Mouse (Mus musculus) CH12.LX (cell line): ENCODE data around the gene Srp9. TPM values are rescaled to one million over a fixed set of nuclear protein-coding genes. Genes with fewer than 3 reads are reported as not detected.

ENCODE experiments used
- DNase-seq: peaks from one replicate; pipeline ENCODE4 v3.0.0-alpha.2; 2013; ENCODE audit errors: extremely low read depth
- H3K27ac ChIP-seq: 2 replicates; pipeline ENCODE4 v1.5.1; 2012; ENCODE audit warnings: low read depth, mild to moderate bottlenecking, control low read depth, moderate library complexity; ENCODE audit not compliant: insufficient read depth
- H3K27me3 ChIP-seq: replicated peaks from 2 replicates; pipeline ENCODE3; 2012; ENCODE audit warnings: inconsistent platforms
- H3K36me3 ChIP-seq, 2 experiments: replicated peaks in 1 of 2; 2 replicates each; pipeline versions ENCODE3 to v1.6.1; 2012; ENCODE audit warnings: inconsistent platforms in 1 of 2, low read length in 1 of 2, mild to moderate bottlenecking in 1 of 2, mixed read lengths in 1 of 2, moderate library complexity in 1 of 2; ENCODE audit not compliant: control insufficient read depth in 1 of 2, insufficient read depth in 1 of 2
- H3K4me1 ChIP-seq, 2 experiments: 2 replicates each; pipeline ENCODE4 v1.6.1; 2012; ENCODE audit warnings: inconsistent platforms in 1 of 2, moderate library complexity in 1 of 2; ENCODE audit not compliant: insufficient read depth in 2 of 2, control insufficient read depth in 1 of 2
- H3K4me2 ChIP-seq: 2 replicates; pipeline ENCODE4 v1.6.1; 2012; ENCODE audit warnings: low read depth, mild to moderate bottlenecking, control low read depth; ENCODE audit not compliant: poor library complexity, insufficient read depth, severe bottlenecking
- H3K4me3 ChIP-seq, 3 experiments: fragments of 150-350 bp in 1 of 3; sonication (generic) in 1 of 3; replicated peaks in 1 of 3; 2 replicates each; pipeline versions ENCODE3 to v1.5.1; 2011 to 2012; ENCODE audit warnings: low read depth in 2 of 3, low read length in 2 of 3, mild to moderate bottlenecking in 2 of 3, moderate library complexity in 2 of 3, control low read depth in 1 of 3, improper control_type of control experiment in 1 of 3, inconsistent platforms in 1 of 3, mixed read lengths in 1 of 3; ENCODE audit not compliant: poor library complexity in 1 of 3
- H3K79me2 ChIP-seq: replicated peaks from 2 replicates; pipeline ENCODE4 v1.6.1; 2012; ENCODE audit warnings: mild to moderate bottlenecking, moderate library complexity; ENCODE audit not compliant: control insufficient read depth, poor library complexity, insufficient read depth, severe bottlenecking; ENCODE audit errors: extremely low read depth
- H3K9ac ChIP-seq: 2 replicates; pipeline ENCODE4 v1.6.1; 2012; ENCODE audit warnings: low read depth, mild to moderate bottlenecking, control low read depth, moderate library complexity; ENCODE audit not compliant: insufficient read depth
- H3K9me3 ChIP-seq: replicated peaks from 2 replicates; pipeline ENCODE3; 2012; ENCODE audit warnings: low read length, inconsistent platforms, mixed read lengths
- BHLHE40 ChIP-seq: IDR thresholded peaks from 2 replicates; pipeline ENCODE4 v1.6.1; 2011; ENCODE audit warnings: mild to moderate bottlenecking, low read depth, low read length, improper control_type of control experiment
- CHD2 ChIP-seq: IDR thresholded peaks from 2 replicates; pipeline ENCODE4 v1.6.1; 2011; ENCODE audit warnings: low read length, improper control_type of control experiment
- CTCF ChIP-seq, 2 experiments: IDR thresholded peaks in 1 of 2; conservative IDR thresholded peaks in 1 of 2; 2 replicates each; pipeline ENCODE4 v1.5.1; 2011 to 2012; ENCODE audit warnings: low read depth in 2 of 2, low read length in 2 of 2, improper control_type of control experiment in 1 of 2, inconsistent platforms in 1 of 2, mild to moderate bottlenecking in 1 of 2, moderate library complexity in 1 of 2
- EP300 ChIP-seq: IDR thresholded peaks from 2 replicates; pipeline ENCODE4 v1.6.1; 2011; ENCODE audit warnings: low read length, improper control_type of control experiment
- HCFC1 ChIP-seq: IDR thresholded peaks from 2 replicates; pipeline ENCODE4 v1.6.1; 2012; ENCODE audit warnings: low read depth, mild to moderate bottlenecking, inconsistent platforms, low read length, improper control_type of control experiment
- IRF4 ChIP-seq: IDR thresholded peaks from 2 replicates; pipeline ENCODE4 v1.6.1; 2014; ENCODE audit warnings: low read depth, mild to moderate bottlenecking, inconsistent platforms, low read length, improper control_type of control experiment
- KAT2A ChIP-seq: IDR thresholded peaks from 2 replicates; pipeline ENCODE4 v1.6.1; 2012; ENCODE audit warnings: low read length, improper control_type of control experiment, inconsistent platforms; ENCODE audit not compliant: insufficient replicate concordance
- MAX ChIP-seq: IDR thresholded peaks from 2 replicates; pipeline ENCODE4 v1.6.1; 2011; ENCODE audit warnings: low read length, improper control_type of control experiment
- MAZ ChIP-seq: IDR thresholded peaks from 2 replicates; pipeline ENCODE4 v1.6.1; 2012; ENCODE audit warnings: low read depth, mild to moderate bottlenecking, inconsistent platforms, low read length, improper control_type of control experiment, moderate library complexity
- MXI1 ChIP-seq: IDR thresholded peaks from 2 replicates; pipeline ENCODE4 v1.6.1; 2011; ENCODE audit warnings: mild to moderate bottlenecking, low read depth, low read length, improper control_type of control experiment
- MYC ChIP-seq: IDR thresholded peaks from 2 replicates; pipeline ENCODE4 v1.6.1; 2011; ENCODE audit warnings: low read depth, mild to moderate bottlenecking, improper control_type of control experiment, low read length
- NELFE ChIP-seq: IDR thresholded peaks from 2 replicates; pipeline ENCODE4 v1.6.1; 2011; ENCODE audit warnings: low read depth, low read length, improper control_type of control experiment
- POLR2AphosphoS2 ChIP-seq: IDR thresholded peaks from 2 replicates; pipeline ENCODE4 v1.6.1; 2011; ENCODE audit warnings: low read depth, low read length, improper control_type of control experiment
- RAD21 ChIP-seq: IDR thresholded peaks from 2 replicates; pipeline ENCODE4 v1.6.1; 2011; ENCODE audit warnings: low read depth, mild to moderate bottlenecking, low read length, improper control_type of control experiment, moderate library complexity
- SIN3A ChIP-seq: IDR thresholded peaks from 2 replicates; pipeline ENCODE4 v1.6.1; 2012; ENCODE audit warnings: low read length, improper control_type of control experiment, inconsistent platforms
- SMC3 ChIP-seq: IDR thresholded peaks from 2 replicates; pipeline ENCODE4 v1.6.1; 2011; ENCODE audit warnings: low read depth, low read length, improper control_type of control experiment
- TBP ChIP-seq: conservative IDR thresholded peaks from 2 replicates; pipeline ENCODE4 v1.6.1; 2011; ENCODE audit warnings: low read depth, low read length, improper control_type of control experiment
- UBTF ChIP-seq: IDR thresholded peaks from 2 replicates; pipeline ENCODE4 v1.6.1; 2012; ENCODE audit warnings: low read depth, mild to moderate bottlenecking, inconsistent platforms, low read length, improper control_type of control experiment, moderate library complexity
- USF1 ChIP-seq: IDR thresholded peaks from 2 replicates; pipeline ENCODE4 v1.6.1; 2014; ENCODE audit warnings: low read depth, mild to moderate bottlenecking, inconsistent platforms, low read length, improper control_type of control experiment
- ZKSCAN1 ChIP-seq: IDR thresholded peaks from 2 replicates; pipeline ENCODE4 v1.6.1; 2012; ENCODE audit warnings: low read depth, inconsistent platforms, low read length, improper control_type of control experiment, borderline replicate concordance
- ZNF384 ChIP-seq: IDR thresholded peaks from 2 replicates; pipeline ENCODE4 v1.6.1; 2012; ENCODE audit warnings: low read depth, low read length, improper control_type of control experiment, inconsistent platforms
- dilution Hi-C: fragments of 300-500 bp; cut with MboI; formaldehyde crosslinking; loops from 2 replicates; pipeline ENCODE4 v1.14.3; 2020; ENCODE audit warnings: low sequenced_read_pairs; ENCODE audit not compliant: extremely low pct_unique_long_range_greater_than_20kb, extremely low pct_ligation_motif_present
- in situ Hi-C: fragments of 300-500 bp; cut with MboI; formaldehyde crosslinking; loops from 3 replicates; pipeline ENCODE4 v1.14.3; 2019; ENCODE audit warnings: low sequenced_read_pairs, low pct_ligation_motif_present, low pct_unique_long_range_greater_than_20kb, mixed read lengths
- polyA plus RNA-seq: library from polyadenylated mRNA; unstranded; fragments of >175 nt; gene quantifications from 2 replicates; pipeline ENCODE4 v1.2.1, GENCODE M21; 2012; ENCODE audit warnings: low read depth; ENCODE audit not compliant: insufficient read length
- total RNA-seq, 2 experiments: library from RNA; depleted of rRNA; stranded (reverse); fragments of 300-350 nt in 1 of 2; fragments of >200 nt in 1 of 2; gene quantifications; 2 replicates each; pipeline ENCODE4 v1.2.3; 2012 to 2014

The Srp9 gene
- total and polyA plus RNA-seq, 3 experiments, result 135 to 221 (median 138) TPM

- DNase-seq, result no peak
- H3K79me2 ChIP-seq, result no peaks in the 10 kb centered on the region
- H3K4me1 ChIP-seq, result peaks cover 6 to 23% of the 10 kb centered on the region in 2 experiments; a peak in 3 of 4 replicates
- H3K4me3 ChIP-seq, result no peak overlapping the region
- H3K9me3 ChIP-seq, result peaks cover 1% of the 10 kb centered on the region
- dilution Hi-C loops, result no loop called here
- no peak overlapping the region for H3K9ac ChIP-seq
- no peaks in the 10 kb centered on the region for H3K36me3 ChIP-seq
- H3K27me3 ChIP-seq, result no peaks in the 10 kb centered on the region
- TF ChIP-seq MAX, result no peak
- TF ChIP-seq SMC3, result no peak
- TF ChIP-seq, all 38 proteins: peak for 0
- no peak overlapping the region for H3K27ac ChIP-seq
- H3K4me2 ChIP-seq, result no peak overlapping the region
- in situ Hi-C loops, result loop anchor here (10.0 to 25.0 kb wide), 2 partner anchors 188 to 396 kb away; partner anchors contain the start of gene Fbxo28
Observed at GRCm38 (mm10) chr1:182148864-182149514, 24.5 kb downstream of the Srp9 start.

GRCm38 (mm10) chr1:182149966-182150365, 25.4 kb downstream of the Srp9 start:
- no peak overlapping the region for H3K4me2 ChIP-seq
- dilution Hi-C loops, result no loop called here

DNA sequence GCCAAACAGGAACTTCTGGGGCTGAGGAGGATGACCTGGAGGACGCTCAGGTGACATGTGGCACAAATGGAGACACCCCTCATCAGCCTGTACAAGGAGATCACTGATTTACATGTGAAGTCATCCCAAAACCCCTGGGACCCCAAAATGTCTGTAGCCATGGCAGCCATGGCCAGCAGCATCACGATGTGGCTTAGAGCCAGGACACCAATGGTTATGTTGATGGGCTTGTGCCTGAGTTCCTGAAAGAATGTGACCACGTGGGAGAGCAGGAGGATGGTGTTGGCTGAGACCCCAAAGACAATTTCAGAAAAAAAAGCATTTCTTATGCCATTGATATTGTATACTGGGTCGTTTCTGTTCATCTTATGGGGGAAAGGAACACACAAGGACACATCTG, 33.2 kb downstream of the Srp9 start:
- TF ChIP-seq SMC3 (no peak), MXI1 (no peak), UBTF (no peak), ZNF384 (no peak), MAZ (no peak), POLR2AphosphoS2 (no peak), TBP (no peak), BHLHE40 (no peak), EP300 (no peak), MYC (no peak), SIN3A (no peak), MAX (no peak), IRF4 (no peak), HCFC1 (no peak), CTCF (conservative IDR thresholded peaks at IDR 0.05 in 1 of 2, IDR thresholded peaks at IDR 0.05 in 1 of 2; ENCODE audit: low read depth in 2 of 2, low read length in 2 of 2) (no peak)
- TF ChIP-seq, all 38 proteins: peak for 0

More at GRCm38 (mm10) chr1:182149966-182150365, 25.4 kb downstream of the Srp9 start:
- TF ChIP-seq ZKSCAN1, result no peak
- peak; percentile 52 to 73; a peak in 3 of 4 replicates for TF ChIP-seq CTCF (conservative IDR thresholded peaks at IDR 0.05 in 1 of 2, IDR thresholded peaks at IDR 0.05 in 1 of 2; ENCODE audit: low read depth in 2 of 2, low read length in 2 of 2)
- TF ChIP-seq USF1, result no peak
- TF ChIP-seq NELFE, result no peak
- TF ChIP-seq CHD2, result no peak
- peak; percentile 33; the same call in 1 of the 2 replicates for TF ChIP-seq MYC
- TF ChIP-seq RAD21, result peak; percentile 75
- no peak for TF ChIP-seq MXI1
- TF ChIP-seq SMC3, result peak; percentile 60
- no peak for TF ChIP-seq KAT2A
- no peak for TF ChIP-seq UBTF
- Histone ChIP-seq H3K9me3 (peaks cover 1% of the 10 kb centered on the region), H3K4me1 (peaks cover 6 to 17% of the 10 kb centered on the region in 2 experiments; a peak in 3 of 4 replicates), H3K4me3 (no peak overlapping the region), H3K36me3 (no peaks in the 10 kb centered on the region), H3K27ac (no peak overlapping the region), H3K27me3 (no peaks in the 10 kb centered on the region), H3K79me2 (no peaks in the 10 kb centered on the region), H3K9ac (no peak overlapping the region)
- DNase-seq, result peak; percentile 55
- in situ Hi-C loops, result loop anchor here (10.0 to 25.0 kb wide), 2 partner anchors 187 to 395 kb away; partner anchors contain the start of gene Fbxo28

More for the DNA sequence above, 33.2 kb downstream of the Srp9 start:
- no peaks in the 10 kb centered on the region for H3K36me3 ChIP-seq
- dilution Hi-C loops (no loop called here), in situ Hi-C loops (no loop called here)
- no peak for DNase-seq
- no peak overlapping the region for H3K4me3 ChIP-seq
- peaks cover 0 to 3% of the 10 kb centered on the region in 2 experiments; a peak in 2 of 4 replicates for H3K4me1 ChIP-seq
- no peaks in the 10 kb centered on the region for H3K9me3 ChIP-seq
- no peak overlapping the region for H3K9ac ChIP-seq
- no peaks in the 10 kb centered on the region for H3K79me2 ChIP-seq
- no peak overlapping the region for H3K4me2 ChIP-seq
- H3K27me3 ChIP-seq, result no peaks in the 10 kb centered on the region
- no peak overlapping the region for H3K27ac ChIP-seq
